Mouse (Mus musculus) kidney, embryonic 14.5 days (tissue): ENCODE measurements at regions not wholly inside any gene's neighbourhood (a gene's known extent, or its start where the extent isn't known, plus 50 kb on each side); places are given as distances from the start of the nearest gene placed in this dataset.
A peak's percentile ranks its signal among the peaks of the same experiment; 100 is the strongest.

Source experiments
- ATAC-seq: fragments of 200-750 bp; cut with Nextera tagmentation; 2 replicates; pipeline ENCODE4 v1.8.0; 2017; ENCODE audit warnings: moderate number of reproducible peaks, mild to moderate bottlenecking, moderate TSS enrichment, moderate library complexity; ENCODE audit not compliant: low FRiP score, low TSS enrichment
- H3K27ac ChIP-seq: fragments of 300-500 bp; sonication (generic); 2 replicates; pipeline ENCODE4 v1.5.1; 2014; ENCODE audit warnings: low read depth, mild to moderate bottlenecking, low read length, moderate library complexity, mixed read lengths
- H3K27me3 ChIP-seq: fragments of 300-500 bp; sonication (generic); 2 replicates; pipeline ENCODE4 v1.6.1; 2014; ENCODE audit warnings: mild to moderate bottlenecking, low read length; ENCODE audit not compliant: control insufficient read depth, insufficient read depth
- H3K36me3 ChIP-seq: fragments of 300-500 bp; sonication (generic); 2 replicates; pipeline ENCODE4 v1.6.1; 2014; ENCODE audit warnings: low read length, mixed read lengths; ENCODE audit not compliant: control insufficient read depth, insufficient read depth
- H3K4me1 ChIP-seq: fragments of 300-500 bp; sonication (generic); 2 replicates; pipeline ENCODE4 v1.6.1; 2014; ENCODE audit warnings: low read length, mixed read lengths; ENCODE audit not compliant: control insufficient read depth, insufficient read depth
- H3K4me2 ChIP-seq: fragments of 300-500 bp; sonication (generic); replicated peaks from 2 replicates; pipeline ENCODE4 v1.6.1; 2014; ENCODE audit warnings: low read depth, mild to moderate bottlenecking, low read length
- H3K4me3 ChIP-seq: fragments of 300-500 bp; sonication (generic); 2 replicates; pipeline ENCODE4 v1.5.1; 2014; ENCODE audit warnings: mild to moderate bottlenecking, low read length
- H3K9ac ChIP-seq: fragments of 300-500 bp; sonication (generic); 2 replicates; pipeline ENCODE4 v1.6.1; 2014; ENCODE audit warnings: low read depth, mild to moderate bottlenecking, low read length, moderate library complexity
- H3K9me3 ChIP-seq: fragments of 300-500 bp; sonication (generic); 2 replicates; pipeline ENCODE4 v1.6.1; 2016; ENCODE audit warnings: low read length; ENCODE audit not compliant: control insufficient read depth
- whole genome bisulfite sequencing: fragments of 180-500 bp; shearing (Covaris S2); extraction: QIAGEN DNeasy Blood & Tissue Kit; methylation state at CpG from one replicate; pipeline ENCODE4 v1.1.7; 2014; 5-methylcytosine and 5-hydroxymethylcytosine counted together

DNA sequence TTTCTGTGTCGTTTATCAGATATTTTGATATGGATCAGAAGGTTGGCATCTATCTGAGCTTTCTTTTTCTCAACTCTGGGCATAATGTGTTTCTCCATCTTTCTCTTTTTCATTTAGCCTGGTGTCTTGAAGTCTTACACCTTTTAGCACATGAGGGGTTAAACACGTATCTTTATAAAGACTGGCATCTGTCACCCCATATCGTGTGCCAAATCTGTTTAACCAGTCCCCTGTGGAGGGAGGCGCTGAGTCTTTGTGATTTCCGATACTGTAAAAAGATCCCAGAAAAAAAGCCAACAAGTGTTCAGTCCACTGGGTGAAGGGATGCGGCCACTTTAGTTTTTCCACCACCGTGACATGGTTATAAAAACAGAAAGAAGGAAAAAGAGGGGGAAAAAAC is 313.3 kb downstream of the Diras2 start:
- no peak for ATAC-seq
- H3K4me1 ChIP-seq: peaks cover 9% of the 10 kb centered on the region
- 72% methylated on average over 7 of the region's 7 CpGs for WGBS
- no peak overlapping the region for H3K27ac ChIP-seq
- no peaks in the 10 kb centered on the region for H3K36me3 ChIP-seq
- H3K4me3 ChIP-seq: no peak overlapping the region
- H3K27me3 ChIP-seq: no peaks in the 10 kb centered on the region
- H3K4me2 ChIP-seq: no peak overlapping the region
- no peak overlapping the region for H3K9ac ChIP-seq
- H3K9me3 ChIP-seq: no peaks in the 10 kb centered on the region

DNA sequence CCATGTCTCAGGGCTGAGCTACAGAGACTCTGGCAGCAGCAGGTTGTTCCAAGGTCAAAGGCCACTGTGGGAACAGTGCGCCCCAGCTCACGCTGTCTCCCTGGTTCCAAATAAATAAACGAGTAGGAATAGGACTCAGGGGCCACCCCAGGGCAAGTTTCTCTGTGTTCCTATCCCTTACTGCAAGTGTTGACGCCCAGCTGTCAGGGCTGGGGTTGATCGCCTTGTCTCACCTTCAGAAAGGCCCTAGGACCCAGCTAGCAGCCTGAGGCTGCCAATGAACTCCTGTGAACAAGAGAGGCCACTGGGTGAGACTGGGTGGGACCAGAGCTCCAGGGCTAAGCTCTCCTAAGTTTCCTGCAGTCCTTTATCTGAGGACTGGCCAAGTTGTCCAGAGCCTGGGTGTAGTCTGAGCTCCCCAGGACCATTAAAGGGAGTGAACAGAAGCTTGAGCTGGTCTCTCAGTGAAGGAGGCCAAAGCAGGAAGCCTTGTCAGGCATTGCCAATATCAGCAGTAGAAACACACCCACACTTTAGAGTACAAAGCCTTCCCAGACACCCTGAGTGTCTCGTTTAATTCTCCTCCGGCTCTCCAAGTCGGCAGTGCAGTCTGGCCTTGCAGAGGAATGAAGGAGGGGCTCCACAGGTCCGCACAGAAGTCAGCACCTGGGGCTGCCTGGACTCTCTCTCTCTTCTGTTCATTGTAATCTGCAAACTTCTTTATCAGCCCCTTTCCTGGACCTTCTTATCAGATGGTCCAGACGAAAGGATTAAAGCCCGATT is 308.6 kb downstream of the Diras2 start:
- Histone ChIP-seq H3K4me1 (peaks cover 10% of the 10 kb centered on the region), H3K27ac (no peak overlapping the region), H3K4me2 (no peak overlapping the region), H3K9ac (no peak overlapping the region), H3K27me3 (no peaks in the 10 kb centered on the region), H3K36me3 (no peaks in the 10 kb centered on the region), H3K9me3 (no peaks in the 10 kb centered on the region), H3K4me3 (no peak overlapping the region)
- no peak for ATAC-seq
- WGBS: 33% methylated on average over 11 of the region's 11 CpGs

DNA sequence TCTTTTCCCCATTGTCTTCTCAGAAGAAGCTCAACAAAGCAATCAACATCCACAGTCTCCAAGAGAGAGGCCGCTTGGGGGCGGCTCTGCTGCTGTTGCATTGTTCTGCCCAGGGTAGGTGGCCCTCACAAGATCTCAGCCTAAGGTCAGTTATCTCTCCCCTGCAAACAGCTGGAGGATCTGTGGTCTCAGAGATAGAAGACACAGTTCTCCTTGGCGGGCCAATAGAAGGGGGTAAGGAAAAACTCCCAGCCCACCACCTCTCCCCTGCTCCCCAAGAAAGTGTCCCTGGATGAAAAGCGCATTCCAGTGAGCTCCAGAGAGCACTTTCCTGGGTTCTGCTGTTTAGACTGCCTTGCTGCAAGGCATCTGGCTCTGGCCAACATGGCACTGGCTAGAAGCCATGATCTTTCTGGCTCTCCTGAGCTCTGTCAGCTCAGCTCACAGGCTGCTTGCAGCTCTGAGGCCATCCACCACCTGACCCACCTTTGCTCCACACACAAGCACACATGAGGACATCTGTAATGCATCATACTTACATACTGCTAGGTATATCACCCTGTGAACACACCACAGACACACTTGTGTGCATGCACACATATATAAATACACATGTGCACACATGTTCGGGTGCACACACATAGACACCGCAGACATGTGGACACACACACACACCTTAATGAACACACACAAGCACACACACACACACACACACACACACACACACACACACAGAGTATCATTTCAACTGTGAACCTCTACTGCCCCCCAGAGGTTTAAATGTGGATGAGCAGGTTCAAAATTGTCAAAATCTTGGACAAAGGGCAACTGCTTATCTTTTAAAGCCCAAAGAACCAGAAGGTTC is 307.7 kb downstream of the Diras2 start:
- Histone ChIP-seq H3K27me3 (no peaks in the 10 kb centered on the region), H3K9ac (no peak overlapping the region), H3K9me3 (no peaks in the 10 kb centered on the region), H3K4me1 (peaks cover 10% of the 10 kb centered on the region), H3K4me3 (no peak overlapping the region), H3K36me3 (no peaks in the 10 kb centered on the region), H3K27ac (no peak overlapping the region), H3K4me2 (no peak overlapping the region)
- peak; percentile 46 for ATAC-seq
- 66% methylated on average over 6 of the region's 6 CpGs for WGBS

DNA sequence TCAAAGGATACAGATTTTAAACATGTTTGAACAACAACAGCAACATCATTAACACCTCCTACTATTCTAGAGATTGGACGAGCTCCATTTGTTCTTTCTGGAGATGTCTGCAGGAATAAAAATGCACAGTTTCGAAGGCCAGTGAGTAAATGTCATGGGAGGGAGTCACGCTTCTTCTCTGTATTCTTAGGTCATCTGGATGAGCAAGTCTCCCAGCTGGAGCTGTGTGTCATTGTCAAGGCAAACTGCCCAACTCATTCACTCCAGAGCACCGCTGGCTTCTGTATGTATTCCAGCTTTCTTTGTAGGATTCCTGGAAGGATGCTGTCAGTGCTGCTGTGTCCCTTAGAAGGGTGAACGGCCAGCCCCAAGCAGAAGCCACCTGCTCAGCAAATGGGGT is 297.1 kb downstream of the Diras2 start:
- WGBS: 63% methylated on average over 5 of the region's 5 CpGs
- ATAC-seq: no peak
- no peaks in the 10 kb centered on the region for H3K9me3 ChIP-seq
- H3K4me3 ChIP-seq: no peak overlapping the region
- H3K27me3 ChIP-seq: no peaks in the 10 kb centered on the region
- no peak overlapping the region for H3K4me2 ChIP-seq
- H3K4me1 ChIP-seq: no peaks in the 10 kb centered on the region
- no peak overlapping the region for H3K9ac ChIP-seq
- no peaks in the 10 kb centered on the region for H3K36me3 ChIP-seq
- H3K27ac ChIP-seq: no peak overlapping the region

DNA sequence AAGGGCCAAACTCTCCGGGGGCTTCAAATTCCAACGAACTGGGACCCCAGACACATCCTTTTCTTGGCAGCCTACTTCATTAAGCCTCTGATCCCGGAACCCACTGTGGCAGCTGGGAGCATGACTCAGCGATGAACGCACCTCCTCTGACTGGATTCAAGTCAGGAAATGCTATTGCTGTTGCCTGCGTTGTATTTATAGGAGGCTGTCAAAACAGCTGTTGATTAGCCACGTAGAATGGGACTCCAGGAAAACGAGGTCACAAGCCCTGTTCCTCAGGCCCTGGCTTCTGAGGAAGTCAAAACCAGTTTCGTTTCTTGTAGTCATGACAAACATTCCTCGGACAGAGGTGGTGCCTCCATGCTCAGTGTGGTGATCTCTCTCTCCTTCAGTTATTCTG is 295.0 kb downstream of the Diras2 start:
- 42% methylated on average over 10 of the region's 10 CpGs for WGBS
- H3K27ac ChIP-seq: 0 out of 2 replicates have a peak overlapping the region, but pooled peaks have one; percentile 8
- no peaks in the 10 kb centered on the region for H3K9me3 ChIP-seq
- ATAC-seq: no peak
- no peak overlapping the region for H3K4me2 ChIP-seq
- H3K9ac ChIP-seq: no peak overlapping the region
- no peaks in the 10 kb centered on the region for H3K4me1 ChIP-seq
- no peak overlapping the region for H3K4me3 ChIP-seq
- H3K36me3 ChIP-seq: no peaks in the 10 kb centered on the region
- no peaks in the 10 kb centered on the region for H3K27me3 ChIP-seq

DNA sequence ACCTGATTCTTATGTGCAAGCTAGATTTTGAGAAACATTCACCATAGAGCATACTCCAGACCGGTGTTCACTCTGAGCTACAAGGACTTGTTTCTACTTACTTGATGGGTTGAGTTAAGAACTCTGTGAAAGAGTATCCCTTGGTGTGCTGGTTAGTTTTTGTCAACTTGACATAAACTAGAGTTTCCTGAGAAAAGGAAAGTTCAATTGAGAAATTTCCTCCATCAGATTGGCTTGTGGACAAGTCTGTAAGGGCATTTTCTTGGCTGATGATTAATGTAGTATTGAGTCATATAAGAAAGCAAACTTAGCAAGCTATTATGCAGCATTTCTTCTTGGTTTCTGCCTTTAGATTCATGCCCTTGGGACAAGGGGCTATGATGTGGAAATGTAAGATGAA is 291.5 kb downstream of the Diras2 start:
- Histone ChIP-seq H3K27ac (no peak overlapping the region), H3K4me3 (no peak overlapping the region), H3K36me3 (no peaks in the 10 kb centered on the region), H3K9ac (no peak overlapping the region), H3K9me3 (no peaks in the 10 kb centered on the region), H3K27me3 (no peaks in the 10 kb centered on the region), H3K4me1 (no peaks in the 10 kb centered on the region), H3K4me2 (no peak overlapping the region)
- ATAC-seq: no peak
- WGBS: 97% methylated on average over 1 of the region's 1 CpGs

DNA sequence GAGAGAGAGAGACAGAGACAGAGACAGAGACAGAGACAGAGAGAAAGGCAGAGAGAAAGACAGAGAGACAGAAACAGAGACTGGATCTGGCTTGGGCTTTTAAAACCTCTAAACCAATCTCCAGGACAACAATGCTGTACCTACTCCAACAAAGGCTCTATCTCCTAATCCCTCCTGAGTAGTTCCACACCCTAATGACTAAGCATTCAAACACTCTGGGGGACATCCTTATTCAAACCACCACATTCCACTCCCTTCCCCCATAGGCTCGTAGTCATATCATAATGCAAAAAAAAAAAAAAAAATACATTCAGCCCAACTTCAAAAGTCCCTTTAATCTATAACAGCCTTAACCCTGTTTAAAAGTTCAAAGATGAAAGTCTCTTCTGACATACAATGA is 289.3 kb downstream of the Diras2 start:
- ATAC-seq: no peak
- H3K4me2 ChIP-seq: no peak overlapping the region
- no peak overlapping the region for H3K9ac ChIP-seq
- 62% methylated on average over 1 of the region's 1 CpGs for WGBS
- H3K27ac ChIP-seq: no peak overlapping the region
- no peaks in the 10 kb centered on the region for H3K4me1 ChIP-seq
- no peak overlapping the region for H3K4me3 ChIP-seq
- H3K36me3 ChIP-seq: no peaks in the 10 kb centered on the region
- no peaks in the 10 kb centered on the region for H3K27me3 ChIP-seq
- H3K9me3 ChIP-seq: no peaks in the 10 kb centered on the region

DNA sequence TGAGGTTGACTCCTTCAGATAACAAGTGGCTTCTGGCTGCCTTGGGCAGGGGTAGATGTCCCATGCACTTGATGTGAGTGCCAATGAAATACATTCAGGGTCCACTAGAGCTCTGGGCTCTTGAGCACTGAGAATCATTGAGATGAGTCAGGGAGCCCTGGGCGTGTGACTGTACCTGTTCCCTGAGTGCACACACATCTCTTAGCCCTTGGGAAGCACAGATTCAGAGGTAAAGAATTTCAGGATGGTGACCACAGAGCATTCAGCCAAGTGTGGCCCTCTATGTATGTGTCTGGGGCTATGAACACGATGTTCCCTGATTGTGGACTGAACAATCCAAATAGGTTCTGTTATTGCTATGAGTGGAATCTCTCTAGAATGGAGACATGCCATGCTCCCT is 281.6 kb downstream of the Diras2 start:
- H3K36me3 ChIP-seq: no peaks in the 10 kb centered on the region
- no peaks in the 10 kb centered on the region for H3K27me3 ChIP-seq
- H3K4me1 ChIP-seq: no peaks in the 10 kb centered on the region
- no peak overlapping the region for H3K4me2 ChIP-seq
- no peak overlapping the region for H3K27ac ChIP-seq
- ATAC-seq: no peak
- no peaks in the 10 kb centered on the region for H3K9me3 ChIP-seq
- no peak overlapping the region for H3K9ac ChIP-seq
- no peak overlapping the region for H3K4me3 ChIP-seq
- WGBS: 89% methylated on average over 2 of the region's 2 CpGs

DNA sequence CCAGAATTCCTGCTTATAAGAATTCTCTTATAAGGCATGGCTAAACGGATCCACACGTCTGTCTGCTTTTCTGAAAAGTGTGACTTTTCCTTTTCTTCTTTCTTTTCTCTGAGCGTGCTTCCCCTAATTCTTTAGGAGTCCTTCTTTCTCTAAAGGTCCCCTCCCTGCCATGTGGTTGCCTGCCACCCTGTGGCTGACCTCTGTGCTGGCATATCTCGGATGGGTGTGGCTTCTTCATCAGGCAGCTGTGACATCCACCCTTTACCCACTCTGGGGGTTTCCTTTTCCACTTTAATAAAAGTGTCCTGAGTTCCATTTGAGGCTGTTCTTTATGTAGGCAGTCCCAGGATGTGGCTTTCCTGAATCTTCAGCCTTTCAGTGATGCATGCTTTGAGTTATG is 280.7 kb downstream of the Diras2 start:
- ATAC-seq: no peak
- 50% methylated on average over 4 of the region's 4 CpGs for WGBS
- no peaks in the 10 kb centered on the region for H3K27me3 ChIP-seq
- no peaks in the 10 kb centered on the region for H3K9me3 ChIP-seq
- no peak overlapping the region for H3K4me2 ChIP-seq
- no peak overlapping the region for H3K9ac ChIP-seq
- no peaks in the 10 kb centered on the region for H3K4me1 ChIP-seq
- H3K4me3 ChIP-seq: no peak overlapping the region
- no peak overlapping the region for H3K27ac ChIP-seq
- no peaks in the 10 kb centered on the region for H3K36me3 ChIP-seq
